Mouse (Mus musculus) ES-E14 (cell line): ENCODE measurements around the gene Krt12. TPM values are rescaled to one million over a fixed set of nuclear protein-coding genes. Genes with fewer than 3 reads are reported as not detected.
A peak's percentile ranks its signal among the peaks of the same experiment; 100 is the strongest.

Experiments used
- DNase-seq: peaks from one replicate; pipeline ENCODE4 v3.0.0-alpha.2; 2013; ENCODE audit warnings: low read depth, low spot score
- H3K27ac ChIP-seq: 2 replicates; pipeline ENCODE4 v1.5.1; 2012; ENCODE audit warnings: low read depth, mild to moderate bottlenecking, low read length, moderate library complexity, mixed read lengths; ENCODE audit not compliant: poor library complexity, insufficient read depth, severe bottlenecking
- H3K36me3 ChIP-seq: 2 replicates; pipeline ENCODE4 v1.6.1; 2012; ENCODE audit warnings: mild to moderate bottlenecking, low read length, moderate library complexity, mixed read lengths; ENCODE audit not compliant: control insufficient read depth, poor library complexity, insufficient read depth, severe bottlenecking
- H3K4me1 ChIP-seq, 2 experiments: fragments of 150-350 bp in 1 of 2; sonication (generic) in 1 of 2; 2 replicates each; pipeline ENCODE4 v1.6.1; 2012; ENCODE audit warnings: low read length in 2 of 2, mild to moderate bottlenecking in 1 of 2, mixed read lengths in 1 of 2; ENCODE audit not compliant: control insufficient read depth in 2 of 2, insufficient read depth in 2 of 2, poor library complexity in 1 of 2
- H3K4me3 ChIP-seq, 2 experiments: fragments of 150-350 bp in 1 of 2; sonication (generic) in 1 of 2; 2 replicates each; pipeline ENCODE4 v1.5.1; 2012; ENCODE audit warnings: low read length in 2 of 2, low read depth in 1 of 2, mild to moderate bottlenecking in 1 of 2, mixed read lengths in 1 of 2; ENCODE audit not compliant: insufficient read depth in 1 of 2, poor library complexity in 1 of 2, severe bottlenecking in 1 of 2
- H3K9ac ChIP-seq: 2 replicates; pipeline ENCODE4 v1.6.1; 2012; ENCODE audit warnings: low read depth, mild to moderate bottlenecking, low read length, mixed read lengths; ENCODE audit not compliant: poor library complexity, insufficient read depth, severe bottlenecking
- H3K9me3 ChIP-seq: fragments of 150-350 bp; sonication (generic); 2 replicates; pipeline ENCODE4 v1.6.1; 2012; ENCODE audit warnings: low read depth, mild to moderate bottlenecking, low read length; ENCODE audit not compliant: control insufficient read depth, insufficient read depth
- CHD2 ChIP-seq: IDR thresholded peaks from 2 replicates; pipeline ENCODE4 v1.6.1; 2014; ENCODE audit warnings: mild to moderate bottlenecking, low read depth, low read length, inconsistent platforms
- HCFC1 ChIP-seq: IDR thresholded peaks from 2 replicates; pipeline ENCODE4 v1.6.1; 2012; ENCODE audit warnings: low read length, inconsistent platforms, borderline replicate concordance; ENCODE audit not compliant: insufficient read depth
- MAFK ChIP-seq: IDR thresholded peaks from 2 replicates; pipeline ENCODE4 v1.6.1; 2014; ENCODE audit warnings: mild to moderate bottlenecking, low read depth, low read length, inconsistent platforms; ENCODE audit not compliant: insufficient read depth
- ZC3H11A ChIP-seq: IDR thresholded peaks from 2 replicates; pipeline ENCODE4 v1.6.1; 2012; ENCODE audit warnings: low read depth, mild to moderate bottlenecking, inconsistent platforms, low read length, borderline replicate concordance
- ZNF384 ChIP-seq: IDR thresholded peaks from 2 replicates; pipeline ENCODE4 v1.6.1; 2012; ENCODE audit warnings: low read depth, low read length, inconsistent platforms
- in situ Hi-C, 2 experiments: fragments of 600-800 bp; cut with MboI; formaldehyde crosslinking; loops; one replicate each; pipeline ENCODE4 v1.15.1; 2025; ENCODE audit warnings: low sequenced_read_pairs in 2 of 2, inconsistent platforms in 1 of 2; ENCODE audit not compliant: unreplicated experiment in 2 of 2
- total RNA-seq: library from RNA; depleted of rRNA; stranded (reverse); fragments of 300-350 nt; gene quantifications from 2 replicates; pipeline ENCODE4 v1.2.3, GENCODE M21; 2012

Gene Krt12
- total RNA-seq, 1 experiment = 0.49 TPM

- H3K4me1 ChIP-seq = peaks cover 0 to 2% of the 10 kb centered on the region in 2 experiments; a peak in 1 of 4 replicates
- TF ChIP-seq CHD2 = no peak
- no peak for TF ChIP-seq ZC3H11A
- TF ChIP-seq ZNF384 = no peak
- TF ChIP-seq HCFC1 = no peak
- TF ChIP-seq MAFK = no peak
- DNase-seq = no peak
- no peak overlapping the region for H3K9ac ChIP-seq
- no peaks in the 10 kb centered on the region for H3K9me3 ChIP-seq
- in situ Hi-C loops = loop anchor here in 1 of 2 experiments (25.0 kb wide), 1 partner anchor 896 kb away; no protein-coding TSS in a partner anchor
- no peaks in the 10 kb centered on the region for H3K36me3 ChIP-seq
- no peak overlapping the region for H3K27ac ChIP-seq
- no peak overlapping the region for H3K4me3 ChIP-seq
These were observed 30.7 kb downstream of the Krt12 start for GRCm38 (mm10) chr11:99391375-99391774.

GRCm38 (mm10) chr11:99390866-99391265, 31.2 kb downstream of the Krt12 start:
- no peak for TF ChIP-seq ZNF384
- TF ChIP-seq HCFC1 = no peak
- TF ChIP-seq CHD2 = no peak
- no peak for TF ChIP-seq MAFK
- no peak for TF ChIP-seq ZC3H11A
- H3K9me3 ChIP-seq = no peaks in the 10 kb centered on the region
- no peak overlapping the region for H3K4me3 ChIP-seq
- in situ Hi-C loops = loop anchor here in 1 of 2 experiments (25.0 kb wide), 1 partner anchor 896 kb away; no protein-coding TSS in a partner anchor
- H3K4me1 ChIP-seq = peaks cover 0 to 2% of the 10 kb centered on the region in 2 experiments; a peak in 1 of 4 replicates
- no peak for DNase-seq
- H3K27ac ChIP-seq = no peak overlapping the region
- H3K36me3 ChIP-seq = no peaks in the 10 kb centered on the region
- H3K9ac ChIP-seq = no peak overlapping the region

DNA sequence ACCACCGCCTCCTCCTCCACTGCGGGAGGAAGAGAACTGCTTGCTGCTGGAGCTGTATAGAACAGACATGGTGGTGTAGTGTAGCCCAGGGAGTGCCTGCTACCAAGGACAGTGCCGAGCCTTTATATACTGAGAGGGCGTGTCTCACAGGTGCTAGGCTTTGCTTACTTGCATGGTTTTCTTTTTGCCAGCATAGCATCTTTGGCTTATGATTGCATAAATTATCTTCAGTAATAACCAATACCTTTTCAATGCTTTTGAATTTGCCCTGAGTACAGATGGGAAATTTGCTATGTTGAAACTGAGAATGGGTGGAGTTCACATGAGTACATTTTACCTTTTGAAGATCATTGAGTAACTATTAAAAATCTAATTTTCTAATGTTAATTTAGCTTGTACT, 32.8 kb downstream of the Krt12 start, which contains the start of gene Krt10:
Krt10 (minus strand) TSS at position 101 of the 400 bp plus-strand sequence.
- in situ Hi-C loops = loop anchor here in 1 of 2 experiments (25.0 kb wide), 1 partner anchor 898 kb away; no protein-coding TSS in a partner anchor
- no peak for TF ChIP-seq MAFK
- TF ChIP-seq CHD2 = no peak
- no peak for TF ChIP-seq HCFC1
- no peak for TF ChIP-seq ZNF384
- no peak for TF ChIP-seq ZC3H11A
- H3K9me3 ChIP-seq = no peaks in the 10 kb centered on the region
- peak within 1 kb of the TSS in 1 of 2 experiments; percentile 37; a peak in 1 of 4 replicates for H3K4me3 ChIP-seq
- peaks cover 0 to 2% of the 10 kb centered on the region in 2 experiments; a peak in 1 of 4 replicates for H3K4me1 ChIP-seq
- H3K9ac ChIP-seq = no peak within 1 kb of the TSS
- no peak for DNase-seq
- H3K27ac ChIP-seq = no peak within 1 kb of the TSS
- H3K36me3 ChIP-seq = no peaks in the 10 kb centered on the region

DNA sequence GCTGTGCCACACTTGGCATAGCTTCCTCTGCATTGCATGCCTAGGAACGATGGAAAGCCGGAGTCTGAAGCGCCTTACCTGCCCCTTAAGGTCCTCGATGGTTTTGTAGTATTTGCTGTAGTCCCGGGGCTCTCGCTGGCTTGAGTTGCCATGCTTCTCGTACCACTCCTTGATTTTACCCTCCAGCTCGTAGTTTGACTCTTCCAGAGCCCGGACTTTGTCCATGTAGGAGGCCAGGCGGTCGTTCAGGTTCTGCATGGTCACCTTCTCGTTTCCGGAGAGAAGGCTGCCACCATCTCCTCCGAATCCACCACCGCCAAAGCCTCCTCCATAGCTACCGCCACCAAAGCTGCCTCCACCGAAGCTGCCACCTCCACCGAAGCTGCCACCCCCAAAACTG, 33.4 kb downstream of the Krt12 start:
- H3K4me3 ChIP-seq = no peak overlapping the region
- no peak overlapping the region for H3K27ac ChIP-seq
- in situ Hi-C loops = loop anchor here in 1 of 2 experiments (25.0 kb wide), 1 partner anchor 899 kb away; no protein-coding TSS in a partner anchor
- DNase-seq = no peak
- TF ChIP-seq ZNF384 (no peak), MAFK (no peak), CHD2 (no peak), HCFC1 (no peak), ZC3H11A (no peak)
- no peak overlapping the region for H3K9ac ChIP-seq
- H3K9me3 ChIP-seq = no peaks in the 10 kb centered on the region
- H3K4me1 ChIP-seq = peaks cover 0 to 2% of the 10 kb centered on the region in 2 experiments; a peak in 1 of 4 replicates
- H3K36me3 ChIP-seq = no peaks in the 10 kb centered on the region
